Mouse (Mus musculus): ENCODE measurements at regions not wholly inside any gene's neighbourhood (a gene's known extent, or its start where the extent isn't known, plus 50 kb on each side); places are given as distances from the start of the nearest gene placed in this dataset.

DNA sequence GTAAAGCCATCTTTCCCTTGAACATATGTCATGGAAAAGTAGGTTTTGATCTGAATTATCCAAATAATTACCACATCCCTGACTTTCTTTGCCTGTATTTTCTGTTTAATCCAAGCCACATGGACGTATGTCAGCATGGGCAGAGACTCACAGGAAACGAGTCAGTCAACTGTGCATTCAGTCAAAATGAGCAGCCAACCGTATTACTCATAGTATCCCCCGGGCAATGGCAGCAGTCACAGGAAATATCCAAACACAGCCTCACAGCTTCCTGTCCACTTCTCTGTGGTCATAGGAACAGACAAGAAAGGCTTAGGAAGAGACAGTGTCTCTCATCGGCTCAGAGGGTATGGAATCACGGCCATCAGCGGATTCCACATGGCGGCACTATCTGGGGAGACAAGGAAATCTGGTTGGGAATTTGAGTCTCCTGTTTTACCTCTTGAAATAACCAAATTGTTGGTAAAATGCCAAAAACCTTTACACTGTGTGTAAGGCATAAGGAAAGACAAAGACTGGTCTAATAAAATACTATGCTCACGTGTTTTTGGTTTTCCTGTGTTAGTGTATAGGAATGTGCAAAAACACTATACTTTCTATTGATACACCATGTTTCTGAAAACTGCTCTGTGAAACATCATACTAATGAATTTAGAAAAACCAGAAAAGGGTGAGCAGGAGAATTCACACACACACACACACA, 313.5 kb upstream of the Nfe2l3 start:
- DNase-seq = no peak

- peak; percentile 19 to 38 for DNase-seq
These were observed 312.7 kb upstream of the Nfe2l3 start for GRCm38 (mm10) chr6:51119691-51120302.

- DNase-seq = no peak
These were observed 309.5 kb upstream of the Nfe2l3 start for GRCm38 (mm10) chr6:51122941-51123340.

DNA sequence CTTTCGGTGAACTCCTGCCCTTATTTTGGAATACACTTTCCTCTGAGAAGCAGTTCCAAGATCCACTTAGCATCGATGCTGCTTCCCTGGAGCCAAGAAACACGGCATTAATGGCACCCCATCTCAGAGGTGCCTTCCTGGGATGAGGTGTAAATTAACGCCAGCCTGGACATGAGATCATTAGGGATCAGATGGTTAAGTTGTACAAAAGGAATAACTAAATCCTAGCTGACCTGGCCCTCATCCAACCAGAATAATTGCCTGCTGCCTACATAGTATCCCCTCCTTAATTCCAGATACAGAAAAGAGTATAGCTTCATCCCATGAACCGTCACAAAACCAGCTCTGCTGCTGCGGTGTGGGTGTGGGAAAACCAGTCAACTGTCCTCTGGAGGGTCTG, 304.6 kb upstream of the Nfe2l3 start:
- DNase-seq = no peak

- DNase-seq = no peak
These were observed 303.4 kb upstream of the Nfe2l3 start for GRCm38 (mm10) chr6:51129096-51129495.

GRCm38 (mm10) chr6:51129591-51129990, 302.9 kb upstream of the Nfe2l3 start:
- no peak for DNase-seq

DNA sequence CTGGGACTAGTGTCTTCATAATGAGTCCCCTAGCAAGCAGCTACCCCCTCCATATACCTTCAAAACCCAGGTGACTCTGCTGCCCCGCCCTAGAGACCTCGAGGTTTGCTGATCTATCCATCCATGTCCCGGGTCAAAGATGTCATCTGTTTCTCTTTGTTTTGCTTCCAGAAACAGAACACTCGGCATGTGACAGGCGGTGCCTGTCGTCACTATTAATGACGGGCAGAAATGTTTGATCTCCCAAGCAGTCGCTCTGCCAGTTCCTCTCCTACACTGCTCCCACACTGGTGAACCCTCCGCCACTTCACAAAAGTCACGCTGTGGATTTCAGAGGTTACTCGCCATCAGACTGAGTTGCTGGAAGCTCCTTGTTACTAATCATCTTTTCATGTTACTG, 287.7 kb upstream of the Nfe2l3 start:
- no peak for DNase-seq

DNA sequence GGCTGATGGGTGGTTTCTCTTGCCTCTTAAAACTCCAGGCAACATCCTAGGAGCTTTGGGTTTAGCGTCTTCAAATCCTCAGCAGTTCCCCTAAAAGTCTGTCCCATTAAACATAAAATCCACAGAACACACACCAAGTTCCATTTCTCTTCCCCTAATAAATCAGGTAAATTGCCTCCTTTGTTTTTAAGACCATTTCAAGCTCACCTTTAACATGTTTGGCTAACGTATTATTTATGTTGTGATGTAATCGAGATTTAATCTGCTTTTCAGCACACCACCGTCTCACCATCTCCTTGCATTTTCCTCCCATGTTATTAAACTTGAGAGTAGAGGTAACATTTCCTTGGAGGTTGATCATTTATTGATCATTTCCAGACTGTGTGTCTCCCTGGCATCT, 286.6 kb upstream of the Nfe2l3 start:
- DNase-seq = no peak

DNA sequence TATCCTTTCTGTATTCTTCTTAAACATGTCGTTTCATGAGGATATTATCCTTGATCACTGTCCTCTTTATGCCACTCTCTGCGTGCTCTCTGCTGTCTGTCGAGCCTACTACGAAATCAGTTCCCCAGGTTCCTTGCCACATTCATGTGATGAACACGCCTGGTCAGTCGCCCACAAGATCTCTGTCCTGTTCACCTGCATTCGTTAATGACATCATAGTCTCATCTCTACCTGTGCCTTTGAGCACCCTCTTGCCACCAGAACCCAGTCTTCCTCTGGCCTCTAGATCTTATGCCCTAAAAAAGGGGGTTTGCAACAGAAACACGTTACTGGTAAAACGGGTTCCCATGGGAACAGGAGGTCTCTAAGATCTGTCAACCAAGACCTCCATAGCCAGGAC, 283.6 kb upstream of the Nfe2l3 start:
- DNase-seq = no peak

- no peak for DNase-seq
These were observed 282.4 kb upstream of the Nfe2l3 start for GRCm38 (mm10) chr6:51150066-51150465.

DNA sequence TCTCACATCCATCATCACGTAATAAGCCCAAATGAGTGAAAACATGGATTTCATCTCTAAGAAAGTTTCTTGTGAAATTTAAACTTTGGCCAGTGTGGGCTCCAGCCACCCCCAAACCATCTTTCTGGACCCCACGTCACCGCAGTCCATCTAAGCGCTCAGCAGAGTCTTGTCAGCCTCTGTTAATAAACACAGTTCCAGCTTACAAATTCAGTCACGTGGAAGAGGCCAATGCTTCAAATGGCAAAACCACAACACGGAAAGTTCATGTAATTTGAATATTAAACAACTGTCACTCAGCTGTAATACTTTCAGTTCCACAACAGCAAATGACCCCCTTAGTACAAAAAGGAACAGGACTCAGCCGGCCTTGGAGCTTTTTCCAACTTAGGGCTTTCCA, 282.0 kb upstream of the Nfe2l3 start:
- no peak for DNase-seq

DNA sequence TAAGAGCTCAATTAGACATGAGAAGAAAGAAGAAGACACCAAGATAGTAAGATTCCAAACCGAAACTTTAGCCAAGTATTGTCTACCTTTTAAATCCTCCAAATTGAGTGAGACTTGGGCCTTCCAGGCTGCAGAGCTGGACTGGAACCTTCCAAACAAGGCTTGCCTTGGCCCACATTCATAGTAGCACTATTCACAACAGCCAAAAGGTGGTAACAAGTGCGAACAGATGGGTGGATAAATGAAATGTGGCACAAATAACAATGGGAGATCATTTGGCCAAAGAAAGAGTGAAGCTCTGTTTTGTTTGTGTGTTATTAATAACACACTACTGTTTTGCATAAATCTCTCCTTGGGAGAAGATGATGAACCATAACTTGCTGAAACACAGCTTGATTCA, 281.6 kb upstream of the Nfe2l3 start:
- no peak for DNase-seq

DNA sequence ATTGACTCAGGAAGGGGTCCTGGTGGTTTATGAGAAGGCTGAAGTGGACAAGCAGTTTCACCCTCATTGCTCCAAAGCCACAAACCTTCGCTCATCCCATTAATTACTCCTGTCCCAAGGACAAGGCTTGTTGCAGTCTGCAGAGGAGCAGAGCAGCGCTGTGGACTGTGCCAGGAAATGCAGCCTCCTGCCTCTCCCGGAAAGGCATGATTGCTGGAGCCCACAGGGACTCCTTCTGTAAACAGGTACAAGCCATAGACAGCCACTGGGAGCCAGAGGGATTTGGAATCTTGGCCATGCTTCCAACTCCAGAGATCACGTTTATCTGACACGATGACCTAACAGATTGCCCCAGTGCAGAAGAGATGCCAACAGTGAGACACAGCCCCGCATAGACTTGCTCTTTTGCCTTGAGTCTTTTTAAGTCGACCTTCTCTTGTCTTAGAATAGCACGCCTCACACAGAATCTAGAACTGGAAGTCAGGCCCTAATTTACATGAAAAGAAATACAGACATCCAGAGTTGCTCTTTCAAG, 275.6 kb upstream of the Nfe2l3 start:
- no peak for DNase-seq

- no peak for DNase-seq
These were observed 271.3 kb upstream of the Nfe2l3 start for GRCm38 (mm10) chr6:51161149-51161548.

DNA sequence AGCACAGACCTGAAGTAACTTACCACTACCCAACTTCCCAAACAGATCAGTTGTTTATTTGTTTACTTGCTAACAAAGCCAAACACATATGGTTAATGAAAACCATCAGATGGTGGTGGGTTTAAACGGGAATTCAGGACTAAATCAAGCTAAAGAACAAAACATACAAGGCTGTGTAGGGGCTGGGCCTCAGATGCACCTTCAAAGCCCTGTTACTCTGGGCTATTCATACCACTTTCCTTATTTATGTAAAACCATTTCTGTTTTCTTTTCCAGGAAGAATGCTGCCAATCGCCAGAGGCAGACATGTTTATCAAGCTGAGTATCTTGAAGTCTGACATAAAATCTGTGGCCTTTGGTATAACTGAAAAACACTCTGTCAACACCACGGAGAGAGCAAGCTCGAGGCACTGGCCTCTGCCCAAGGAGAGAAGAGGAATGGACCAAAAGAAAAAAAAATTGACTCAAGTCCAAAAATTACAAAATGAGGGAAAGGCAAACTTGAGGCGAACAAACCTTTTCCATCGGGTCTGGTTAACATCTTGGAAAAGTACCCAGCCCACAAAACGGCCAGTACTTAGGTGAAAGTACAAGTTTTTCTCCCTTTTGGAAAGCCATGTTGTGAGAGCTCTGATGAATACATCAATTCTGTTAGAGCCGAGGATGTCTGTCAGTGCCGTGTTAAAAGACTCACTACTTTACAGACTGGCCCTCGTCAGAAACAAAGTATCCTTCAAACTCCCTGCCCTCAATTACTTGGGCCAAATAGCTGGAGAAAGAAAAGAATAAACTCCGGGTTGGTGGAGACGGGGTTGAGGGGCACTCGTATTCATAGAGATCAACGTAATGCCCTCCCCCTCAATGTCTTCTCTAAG, 270.0 kb upstream of the Nfe2l3 start:
- no peak for DNase-seq

DNA sequence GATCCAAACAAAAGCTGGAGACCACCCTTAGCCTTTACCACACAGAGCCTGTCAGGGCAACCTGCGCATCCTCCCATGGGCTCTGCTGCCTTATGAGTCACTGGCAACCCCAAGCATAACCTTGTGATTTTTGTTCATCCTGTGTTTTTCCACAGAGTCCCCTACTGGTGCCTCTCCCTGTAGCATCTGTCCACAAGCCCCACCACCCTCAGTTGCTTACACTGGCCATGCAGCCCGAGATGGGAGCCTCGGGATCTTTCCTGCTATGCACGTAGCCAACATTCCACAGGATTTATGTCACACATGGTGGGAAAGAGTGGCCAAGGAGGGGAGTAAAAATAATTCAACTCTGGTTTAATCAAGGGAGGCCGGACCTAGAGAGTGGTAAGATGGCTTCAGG, 269.2 kb upstream of the Nfe2l3 start:
- DNase-seq = no peak

- no peak for DNase-seq
These were observed 268.6 kb upstream of the Nfe2l3 start for GRCm38 (mm10) chr6:51163882-51164281.

DNA sequence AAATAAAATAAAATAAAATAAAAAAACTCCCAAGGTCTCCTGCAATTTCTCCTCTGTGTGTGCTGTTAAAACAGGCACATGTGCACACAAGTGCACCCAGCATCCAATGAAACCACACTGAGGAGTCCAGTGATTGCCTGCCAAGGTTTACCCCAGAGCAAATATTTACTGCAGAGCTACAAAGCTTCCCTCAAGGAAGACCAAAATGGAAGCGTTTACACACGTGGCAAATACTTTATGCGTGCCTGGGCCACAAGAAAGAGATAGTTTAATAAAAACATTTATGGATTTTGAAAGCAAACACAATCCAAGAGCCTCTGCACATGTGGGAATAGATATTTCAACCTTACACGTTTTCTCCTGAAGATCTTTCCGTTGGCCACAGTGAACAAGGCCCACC, 265.4 kb upstream of the Nfe2l3 start:
- DNase-seq = no peak

- DNase-seq = peak; percentile 60 to 62
These were observed 264.4 kb upstream of the Nfe2l3 start for GRCm38 (mm10) chr6:51168048-51168447.

GRCm38 (mm10) chr6:51168775-51169695, 263.4 kb upstream of the Nfe2l3 start:
- no peak for DNase-seq

DNA sequence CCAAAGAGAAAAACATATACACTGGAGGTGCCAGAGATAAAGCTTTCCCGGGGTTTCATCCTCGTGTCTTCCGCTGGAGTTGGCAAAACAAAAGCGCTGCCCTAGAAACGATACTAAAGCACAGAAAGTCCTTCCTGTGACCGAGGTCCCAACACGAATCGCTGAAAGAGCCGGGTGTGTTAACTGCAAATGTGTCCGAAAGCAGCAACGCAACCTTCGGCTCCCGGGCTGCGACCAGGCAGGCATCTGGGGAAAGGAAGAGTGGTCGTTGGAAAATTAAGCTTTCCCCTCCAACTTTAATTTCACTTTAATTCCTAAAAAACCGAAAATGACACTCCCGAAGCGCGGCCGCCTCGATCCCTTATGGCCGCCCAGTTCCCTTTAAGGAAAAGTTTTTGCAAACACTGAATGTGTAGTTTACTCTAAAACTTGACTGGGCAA, 262.5 kb upstream of the Nfe2l3 start:
- no peak for DNase-seq

DNA sequence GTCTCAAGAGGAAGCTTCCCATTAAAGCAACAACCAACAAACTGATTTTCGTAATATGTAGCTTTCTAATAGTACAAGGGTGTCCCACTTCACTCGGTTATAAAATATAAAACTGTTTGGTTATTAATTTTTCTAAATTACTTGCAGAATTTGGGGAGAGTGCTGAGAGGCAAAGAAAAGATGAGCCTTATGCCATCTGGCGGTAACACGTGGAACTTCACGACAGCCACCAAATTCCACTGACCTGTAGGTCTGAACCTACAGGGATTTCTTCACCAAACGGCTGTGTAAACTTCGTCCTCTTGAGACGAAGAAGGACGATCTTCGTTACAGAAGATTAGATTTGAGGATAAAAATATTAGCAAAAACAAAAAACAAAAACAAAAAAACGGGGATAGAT, 262.1 kb upstream of the Nfe2l3 start:
- DNase-seq = peak; percentile 39 to 47

Data from cerebellum, postnatal 36 days (tissue).